Mouse (Mus musculus): ENCODE measurements around the gene Nfia.

DNA sequence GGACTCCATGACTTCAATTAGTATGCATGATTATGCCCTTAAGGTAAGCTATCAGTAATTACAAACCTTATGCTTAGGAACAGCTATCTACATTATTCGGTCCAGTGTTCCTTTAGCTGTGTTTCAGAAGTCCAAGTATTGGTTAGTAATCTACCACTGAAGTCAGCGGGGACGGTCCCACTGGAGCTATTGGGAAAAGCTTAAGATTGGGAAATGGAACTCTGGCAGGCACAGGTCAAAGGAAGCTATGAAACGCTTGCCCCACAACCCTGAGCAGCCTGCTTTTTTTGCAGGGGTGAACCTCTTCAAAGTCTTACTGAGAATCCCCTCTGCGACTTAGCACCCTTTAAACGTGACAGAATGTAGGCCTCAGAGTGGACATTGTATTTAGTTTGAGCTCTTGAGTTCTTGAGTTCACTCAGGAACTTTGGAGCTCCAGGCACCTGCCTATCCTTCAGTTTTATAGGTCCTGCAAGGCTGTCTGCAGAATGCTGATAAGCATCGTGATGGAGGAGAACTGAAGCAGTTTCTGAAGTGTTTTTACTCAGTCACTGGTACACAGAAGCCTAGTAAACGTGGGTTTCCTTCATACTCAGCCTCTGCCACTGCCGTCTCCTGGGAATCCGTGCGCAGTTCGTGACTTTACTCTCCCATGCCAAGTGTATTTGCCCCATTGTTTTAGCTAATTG lies 127.9 kb downstream of the Nfia start:
- TF ChIP-seq EP300 (IDR thresholded peaks at IDR 0.05; ENCODE audit: low read depth) = no peak
- TF ChIP-seq CTCF (IDR thresholded peaks at IDR 0.05; ENCODE audit: low read depth) = no peak
